Mouse (Mus musculus): ENCODE results near the gene Apom. TPM values are rescaled to one million over a fixed set of nuclear protein-coding genes. Genes with fewer than 3 reads are reported as not detected.

The Apom gene
- under 1 TPM in 2 of 4 experiments, not detected in 2; 0.28 to 0.32 TPM for total RNA-seq (2022)

- no peak for DNase-seq
Measured at GRCm38 (mm10) chr17:35131500-35132173, at the start of gene Apom. Gene Apom, minus strand, starts transcription at chr17:35132050.

GRCm38 (mm10) chr17:35180093-35180492 lies 48.2 kb upstream of the Apom start:
- DNase-seq, result no peak

DNA sequence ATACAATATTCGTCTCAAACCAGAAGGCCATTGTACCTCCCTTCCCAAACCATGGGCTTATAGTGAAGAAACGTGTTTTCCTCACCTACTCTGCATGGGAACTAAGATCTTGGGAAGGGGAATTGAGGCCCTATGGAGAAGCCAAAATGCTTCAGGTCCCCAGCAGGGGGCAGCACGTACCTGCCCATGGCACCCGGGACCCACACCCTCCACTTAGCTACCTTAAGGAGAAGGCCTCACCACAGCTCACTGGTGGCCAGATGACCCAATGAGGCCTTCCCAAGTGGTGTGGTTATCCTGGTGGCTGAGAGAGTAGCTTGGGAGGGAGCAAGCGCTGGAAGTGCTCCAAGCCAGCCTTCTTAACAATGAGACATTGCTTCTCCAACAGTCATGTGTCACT lies 46.7 kb upstream of the Apom start:
- DNase-seq, result peak; percentile 61

DNA sequence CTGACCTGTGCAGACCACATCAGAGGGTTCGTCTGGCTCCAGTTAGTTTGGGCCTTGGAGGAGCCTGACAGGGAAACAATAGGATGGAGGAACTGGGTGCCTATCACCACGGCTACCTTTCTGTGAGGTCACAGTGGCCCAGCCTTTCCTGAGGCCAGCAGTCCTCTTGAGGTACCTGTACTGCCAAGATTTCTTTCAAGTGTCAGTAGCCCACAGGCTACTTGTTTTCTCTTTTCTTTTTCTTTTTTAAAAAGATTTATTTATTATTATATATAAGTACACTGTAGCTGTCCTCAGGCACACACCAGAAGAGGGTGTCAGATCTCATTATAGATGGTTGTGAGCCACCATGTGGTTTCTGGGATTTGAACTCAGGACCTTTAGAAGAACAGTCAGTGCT lies 44.1 kb upstream of the Apom start, which contains the start of gene Aif1:
Aif1 (minus strand) TSS at position 101 of the 400 bp plus-strand sequence.
- DNase-seq, result no peak

- DNase-seq, result no peak
Measured at GRCm38 (mm10) chr17:35175382-35175781, 43.5 kb upstream of the Apom start.

DNA sequence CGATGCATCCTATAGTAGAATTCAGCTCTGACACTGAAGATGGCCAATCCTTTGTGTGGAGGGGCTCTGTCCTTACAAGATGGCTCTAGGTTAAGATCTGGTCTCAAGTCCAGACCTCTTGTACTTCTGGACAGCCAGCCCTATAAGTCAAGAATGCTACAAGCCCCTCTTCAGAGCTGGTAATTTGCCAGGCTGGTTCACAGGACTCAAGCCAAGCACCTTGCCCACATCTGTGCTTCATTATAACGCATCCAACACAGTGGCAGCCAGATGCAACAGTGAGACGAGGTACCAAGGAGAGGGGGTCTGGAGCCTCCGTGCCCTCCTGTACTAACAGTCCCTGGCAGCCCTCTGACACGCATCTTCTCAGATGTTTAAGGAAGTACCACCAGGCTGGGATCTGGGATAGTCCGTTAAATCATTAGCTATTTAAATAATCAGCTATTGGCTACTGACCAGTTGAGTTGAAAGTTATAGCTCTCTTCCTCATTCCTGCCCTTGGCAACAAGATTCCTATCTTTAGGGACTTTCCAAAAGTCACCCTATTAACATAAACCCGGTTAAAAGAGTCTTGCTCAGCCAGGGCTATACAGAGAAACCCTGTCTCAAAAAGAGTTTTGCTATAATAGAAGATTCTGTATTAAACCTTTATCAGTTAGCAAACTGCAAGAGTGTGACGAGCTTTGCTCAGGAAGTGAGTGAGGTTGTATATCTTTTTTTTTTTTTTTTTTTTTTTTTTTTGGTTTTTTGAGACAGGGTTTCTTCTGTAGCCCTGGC lies 42.5 kb upstream of the Apom start:
- DNase-seq, result no peak

GRCm38 (mm10) chr17:35173329-35173728 lies 41.5 kb upstream of the Apom start:
- no peak for DNase-seq

DNA sequence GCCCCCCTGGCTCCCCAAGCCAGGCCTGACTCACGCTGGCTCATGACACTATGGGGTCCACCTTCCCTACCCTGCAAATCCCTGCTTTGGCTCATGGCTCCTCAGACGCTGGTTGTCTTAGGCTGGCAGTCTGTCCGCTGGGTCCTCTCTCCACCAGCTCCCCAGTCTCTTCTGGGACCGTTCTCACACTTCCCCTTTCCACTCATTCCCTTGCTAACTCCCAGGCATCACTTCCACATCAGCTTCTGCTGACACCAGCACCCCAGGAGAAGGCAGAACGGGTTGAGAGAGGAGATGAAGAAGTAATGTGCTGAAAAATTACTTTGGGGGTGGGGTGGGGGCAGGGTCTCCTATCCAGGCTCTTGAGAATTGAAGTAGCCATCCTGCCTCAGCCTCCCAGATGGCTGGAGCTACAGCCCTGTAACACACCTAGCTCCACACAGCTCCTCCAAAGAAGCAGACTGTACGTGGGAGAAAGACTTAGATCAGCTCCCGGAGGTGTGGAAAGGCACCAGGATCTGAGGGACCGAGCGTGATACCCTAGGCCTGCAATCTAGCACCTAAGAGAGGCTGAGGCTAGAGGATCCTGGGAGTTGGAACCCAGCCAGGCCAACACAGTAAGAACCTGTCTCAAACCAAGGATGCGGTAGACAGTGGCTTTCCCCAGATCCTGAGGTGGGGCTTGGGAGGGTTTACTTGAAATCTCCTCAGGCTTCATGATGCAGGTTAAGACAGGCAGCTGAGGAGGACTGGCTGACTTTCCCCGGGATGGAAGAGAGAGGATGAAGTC lies 40.8 kb upstream of the Apom start:
- no peak for DNase-seq

DNA sequence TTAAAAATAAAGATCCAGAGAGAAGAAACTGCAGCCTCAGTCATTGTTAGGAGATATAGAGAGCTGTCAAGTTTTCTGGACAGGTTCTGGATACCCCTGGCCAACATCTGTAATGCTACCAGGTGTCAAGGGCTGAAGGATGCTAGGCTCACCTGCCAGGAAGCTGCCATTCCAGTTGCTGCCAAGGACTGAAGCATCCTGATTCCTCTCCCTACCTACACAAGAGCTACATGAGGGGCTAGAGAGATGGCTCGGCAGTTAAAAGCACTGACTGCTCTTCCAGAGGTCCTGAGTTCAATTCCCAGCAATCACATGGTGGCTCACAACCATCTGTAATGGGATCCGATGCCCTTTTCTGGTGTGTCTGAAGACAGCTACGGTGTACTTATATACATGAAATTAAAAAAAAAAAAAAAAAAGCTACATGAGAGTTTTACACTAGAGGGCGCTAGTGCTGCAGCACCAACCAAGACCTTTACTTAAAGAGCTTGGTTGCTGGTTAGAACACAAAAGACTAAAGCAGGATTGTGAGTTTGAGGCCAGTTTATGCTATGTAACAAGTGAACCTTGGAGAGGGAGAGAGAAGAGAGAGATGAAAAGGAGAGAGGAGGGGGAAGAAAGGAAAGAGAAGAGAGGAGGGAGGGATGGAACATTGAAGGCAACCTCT lies 36.8 kb upstream of the Apom start:
- no peak for DNase-seq

GRCm38 (mm10) chr17:35167794-35168193 lies 35.9 kb upstream of the Apom start:
- no peak for DNase-seq

DNA sequence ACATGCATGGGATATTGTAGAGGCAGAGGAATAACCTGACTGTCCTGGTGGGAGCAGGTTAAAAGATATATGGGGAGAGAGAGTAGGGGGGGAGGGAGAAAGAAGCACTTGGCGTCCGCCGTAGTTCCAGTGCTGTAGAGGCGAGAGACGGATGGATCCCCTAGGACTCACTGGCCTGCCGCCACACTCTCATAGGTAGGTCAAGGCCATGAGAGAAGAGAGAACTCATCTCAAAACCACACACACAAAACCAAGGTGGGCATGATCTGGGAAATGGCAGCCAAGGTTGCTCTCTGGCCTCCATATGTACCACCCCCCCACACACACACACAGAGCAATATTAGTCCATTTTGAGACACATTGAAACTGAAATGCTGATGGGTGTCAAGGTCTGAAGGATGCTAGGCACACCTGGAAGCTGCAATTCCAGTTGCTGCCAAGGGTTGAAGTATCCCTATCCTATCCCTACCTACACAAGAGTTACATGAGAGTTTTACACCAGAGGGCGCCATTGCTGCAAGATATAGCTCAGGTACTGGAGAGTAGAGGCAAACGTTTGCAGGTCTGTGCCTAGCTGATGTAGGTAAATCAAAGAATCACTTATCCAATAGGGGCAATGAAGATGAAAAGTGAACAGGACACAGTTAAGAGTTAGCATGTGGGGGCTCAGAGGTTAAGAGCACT lies 34.6 kb upstream of the Apom start:
- DNase-seq, result no peak

DNA sequence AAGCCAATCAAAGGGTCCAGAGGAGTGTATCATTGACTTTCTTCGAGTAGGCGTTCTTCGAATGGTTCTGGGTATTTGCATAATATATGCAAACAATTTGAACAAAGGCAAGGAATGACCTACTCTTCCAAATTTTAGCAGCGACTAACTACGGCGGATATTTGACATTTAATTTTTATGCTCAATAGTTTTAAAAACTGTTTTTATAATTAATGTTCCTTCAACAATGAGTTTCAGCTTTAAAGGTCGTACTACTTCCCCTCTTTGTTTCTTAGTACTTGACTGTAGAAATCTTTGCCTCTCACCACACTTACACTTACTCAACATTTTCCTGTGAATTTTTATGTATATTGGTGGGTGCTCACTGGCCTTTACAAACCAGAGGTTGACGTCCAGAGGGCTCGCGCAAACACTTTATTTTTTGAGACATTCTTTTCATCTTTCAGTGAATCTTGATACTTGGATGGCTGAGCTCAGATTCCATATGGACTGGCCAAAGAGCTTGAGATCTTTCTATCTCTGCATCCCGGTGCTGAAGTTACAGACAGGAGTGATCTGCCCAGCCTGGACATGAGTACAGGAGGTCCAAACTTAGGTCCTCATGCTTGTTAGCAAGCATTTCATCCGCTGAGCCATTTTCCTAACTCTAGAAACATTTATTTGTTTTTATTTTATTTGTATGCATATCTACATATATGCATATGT lies 33.8 kb upstream of the Apom start:
- no peak for DNase-seq

DNA sequence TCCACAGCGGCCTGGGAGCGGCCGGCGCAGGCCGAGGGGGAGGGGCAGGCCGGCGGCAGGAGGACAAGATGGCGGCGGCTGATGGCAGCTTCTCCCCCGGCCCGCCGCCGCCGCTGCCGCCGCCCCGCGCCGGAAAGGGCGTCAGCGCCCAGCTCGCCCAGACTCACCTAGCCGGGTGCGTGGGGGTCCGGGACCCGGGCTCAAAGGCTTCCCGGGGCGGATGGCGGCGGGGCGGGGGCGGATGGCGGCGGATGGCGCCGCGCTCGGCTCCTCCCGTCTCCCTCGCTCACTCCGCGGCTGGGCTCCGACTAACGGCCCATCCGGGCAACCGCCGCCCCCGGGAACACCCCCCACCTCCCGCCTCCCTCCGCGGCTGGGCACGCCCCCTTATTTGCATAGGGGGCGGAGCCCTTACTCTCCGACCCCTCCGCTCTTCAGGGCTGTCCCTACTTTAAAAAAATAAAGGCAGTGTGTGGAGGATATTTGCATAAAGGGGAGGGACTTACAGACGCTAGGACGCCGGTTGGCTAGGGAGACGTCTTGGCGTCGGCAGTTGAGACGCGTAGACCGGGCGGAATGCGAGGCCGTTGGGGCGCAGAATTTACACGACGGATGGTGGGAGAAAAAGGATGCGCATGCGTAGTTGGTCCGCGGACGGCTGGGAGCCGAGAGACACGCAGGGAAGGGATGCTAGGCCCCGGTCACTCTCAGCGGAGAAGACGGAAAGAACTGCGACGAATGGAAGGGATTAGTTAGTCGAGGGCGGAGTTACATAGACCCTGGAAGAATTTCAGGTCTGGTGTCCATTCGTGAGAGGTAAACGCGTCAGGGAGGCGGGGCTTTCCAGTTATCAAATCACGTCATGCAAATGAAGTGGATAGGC lies 33.0 kb upstream of the Apom start, which contains the start of gene Prrc2a:
Prrc2a (minus strand) TSS at position 330 of the 883 bp plus-strand sequence.
- DNase-seq, result peak; percentile 99

DNA sequence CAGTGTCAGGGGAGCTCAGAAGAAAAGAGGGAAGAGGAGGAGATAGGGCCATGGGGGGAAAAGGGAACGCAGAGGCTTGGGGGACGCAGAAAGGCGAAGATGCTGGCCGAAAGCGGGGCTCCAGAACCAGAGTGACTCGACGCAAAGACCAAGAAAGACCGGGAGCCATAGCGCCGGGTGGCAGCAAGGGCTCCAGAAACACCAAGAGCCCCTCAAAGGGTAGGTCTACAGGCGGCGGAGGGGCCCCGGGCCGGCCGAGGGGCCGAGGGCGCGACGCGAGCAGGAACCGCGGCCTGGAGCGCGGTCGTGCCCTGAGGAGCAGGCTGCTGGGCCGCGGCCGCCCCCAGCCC lies 32.3 kb upstream of the Apom start:
- no peak for DNase-seq

DNA sequence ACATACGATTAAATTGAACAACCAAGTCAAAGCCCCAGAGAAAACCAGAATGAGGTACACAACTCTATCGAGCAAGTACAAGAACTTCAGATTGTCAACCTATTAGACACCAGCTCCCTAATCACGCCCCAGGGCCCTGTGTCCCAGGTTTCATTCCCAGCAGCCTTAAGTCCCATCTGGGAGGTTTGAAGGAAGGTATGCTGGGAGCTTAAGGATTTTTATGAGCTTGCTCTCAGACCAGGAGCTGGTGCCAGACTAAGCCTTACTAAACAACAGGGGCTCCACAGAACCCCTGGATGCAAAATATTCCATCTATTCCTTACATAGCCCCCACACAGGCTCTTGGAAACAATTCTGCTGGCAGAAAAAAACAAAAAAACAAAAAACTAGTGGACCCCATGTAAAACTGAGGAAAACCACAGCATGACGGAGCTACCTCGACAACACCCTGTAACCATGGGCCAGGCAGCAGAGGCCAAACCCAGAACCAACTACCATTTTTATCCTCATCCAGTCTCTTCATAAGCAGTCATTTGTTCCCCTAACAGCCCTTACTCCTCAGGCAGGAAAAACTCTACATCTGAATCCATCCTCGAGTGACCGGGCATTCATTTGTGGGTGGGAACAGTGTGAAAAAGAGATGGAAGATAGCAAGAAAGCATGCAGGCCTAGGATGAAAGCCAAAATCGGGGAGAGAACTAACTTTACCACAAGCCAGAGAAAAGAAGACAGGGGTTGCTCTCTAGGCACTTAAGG lies 31.7 kb upstream of the Apom start:
- no peak for DNase-seq

- DNase-seq, result no peak
Measured at GRCm38 (mm10) chr17:35162730-35163129, 30.9 kb upstream of the Apom start.

- DNase-seq, result no peak
Measured at GRCm38 (mm10) chr17:35162121-35162520, 30.3 kb upstream of the Apom start.

DNA sequence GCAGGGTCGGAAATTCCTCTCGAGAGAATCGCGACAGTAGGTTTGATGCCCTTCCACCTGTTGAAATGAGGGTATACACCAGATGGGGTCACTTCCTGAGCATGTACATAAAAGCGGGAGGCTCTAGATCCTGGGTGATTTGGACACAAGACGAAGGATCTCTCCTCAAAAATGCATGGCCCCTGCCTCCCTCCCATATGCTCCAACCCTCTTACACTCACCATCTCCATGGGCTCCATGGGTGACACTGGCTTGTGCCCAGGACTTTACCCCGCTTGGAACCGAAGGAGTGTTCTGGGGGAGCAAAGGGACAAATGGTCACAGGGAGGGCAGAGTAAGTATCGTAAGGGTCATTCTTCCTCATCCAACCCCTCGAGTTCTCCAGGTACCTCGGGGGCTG lies 29.6 kb upstream of the Apom start:
- DNase-seq, result no peak

DNA sequence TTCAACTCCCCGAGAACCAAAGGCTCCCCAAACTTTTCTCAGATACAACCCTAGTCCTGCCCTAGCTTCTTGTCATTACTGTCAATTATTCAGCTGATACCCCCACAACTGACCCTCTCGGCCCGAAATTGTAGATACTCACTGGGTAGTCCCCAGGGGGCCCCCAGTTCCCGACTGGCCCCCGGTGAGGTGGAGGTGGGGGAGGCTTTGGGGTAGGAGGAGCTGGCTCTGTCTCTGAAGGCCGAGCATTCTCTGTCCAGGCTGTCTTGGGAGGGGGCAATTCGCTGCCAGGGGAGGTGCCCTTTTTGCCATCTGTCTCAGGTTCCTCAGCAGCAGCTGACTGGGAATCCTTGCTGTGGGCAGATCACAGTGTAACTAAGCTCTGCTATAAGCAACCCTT lies 27.8 kb upstream of the Apom start:
- no peak for DNase-seq

Measured in adrenal gland, adult 8-10 months (tissue).